Mouse (Mus musculus): ENCODE measurements around the gene Pcdh11x. TPM values are rescaled to one million over a fixed set of nuclear protein-coding genes. Genes with fewer than 3 reads are reported as not detected.

Gene Pcdh11x
- total RNA-seq (2023): not detected

GRCm38 (mm10) chrX:120290011-120290899 lies at the start of gene Pcdh11x:
Gene Pcdh11x (plus strand): TSS chrX:120290259.

GRCm38 (mm10) chrX:120312995-120313394 lies 22.9 kb downstream of the Pcdh11x start, which contains the start of gene H2afb3:
Gene H2afb3 (minus strand): TSS chrX:120313095.

Other genes with a start within 250 kb of the Pcdh11x start
- not detected for gene H2afb3, start 22.8 kb downstream of the Pcdh11x start, total RNA-seq (2023)